Mouse (Mus musculus): ENCODE measurements around the gene Diaph3. TPM values are rescaled to one million over a fixed set of nuclear protein-coding genes. Genes with fewer than 3 reads are reported as not detected.
"Not testable (repeated sequence)": the region's sequence is repeated elsewhere in the genome, so short reads cannot be mapped to it uniquely, and the experiment has no call there.

Gene Diaph3
- polyA plus RNA-seq, 1 experiment from 2014 or later: 14.0 TPM

GRCm38 (mm10) chr14:86748876-86749275, 392.2 kb downstream of the Diaph3 start:
- Histone ChIP-seq H3K27me3 (ENCODE audit: poor library complexity, severe bottlenecking) (no peaks in the 10 kb centered on the region), H3K4me3 (peak overlapping the region; percentile 34), H3K4me1 (peaks cover 38% of the 10 kb centered on the region), H3K36me3 (replicated peaks) (peaks cover 7% of the 10 kb centered on the region; the same call in 1 of the 2 replicates), H3K27ac (peak overlapping the region; percentile 83), H3K9me3 (no peaks in the 10 kb centered on the region)
- 16% methylated on average over 7 of the region's 7 CpGs for WGBS
- DNase-seq (ENCODE audit: extremely low spot score, low spot score): peak; percentile 72

GRCm38 (mm10) chr14:86744523-86744922, 396.5 kb downstream of the Diaph3 start:
- Histone ChIP-seq H3K27ac (no peak overlapping the region), H3K27me3 (ENCODE audit: poor library complexity, severe bottlenecking) (no peaks in the 10 kb centered on the region), H3K36me3 (replicated peaks) (peaks cover 7% of the 10 kb centered on the region; the same call in 1 of the 2 replicates), H3K4me3 (no peak overlapping the region), H3K4me1 (peaks cover 20% of the 10 kb centered on the region), H3K9me3 (no peaks in the 10 kb centered on the region)
- WGBS: 92% methylated on average over 6 of the region's 6 CpGs
- DNase-seq (ENCODE audit: extremely low spot score, low spot score): no peak

GRCm38 (mm10) chr14:86741855-86742531, 399.0 kb downstream of the Diaph3 start:
- Histone ChIP-seq H3K4me3 (no peak overlapping the region), H3K27me3 (ENCODE audit: poor library complexity, severe bottlenecking) (no peaks in the 10 kb centered on the region), H3K9me3 (no peaks in the 10 kb centered on the region), H3K36me3 (replicated peaks) (peaks cover 2% of the 10 kb centered on the region; the same call in 1 of the 2 replicates), H3K4me1 (peaks cover 11% of the 10 kb centered on the region), H3K27ac (no peak overlapping the region)
- DNase-seq (ENCODE audit: extremely low spot score, low spot score): no peak
- 94% methylated on average over 7 of the region's 7 CpGs for WGBS

GRCm38 (mm10) chr14:86738916-86739315, 402.1 kb downstream of the Diaph3 start:
- 44% methylated on average over 5 of the region's 5 CpGs for WGBS
- no peak for DNase-seq (ENCODE audit: extremely low spot score, low spot score)
- no peak overlapping the region for H3K4me3 ChIP-seq
- H3K27ac ChIP-seq: no peak overlapping the region
- peaks cover 6% of the 10 kb centered on the region for H3K4me1 ChIP-seq
- no peaks in the 10 kb centered on the region for H3K27me3 ChIP-seq (ENCODE audit: poor library complexity, severe bottlenecking)
- H3K9me3 ChIP-seq: no peaks in the 10 kb centered on the region
- H3K36me3 ChIP-seq (replicated peaks): no peaks in the 10 kb centered on the region

- H3K27ac ChIP-seq: no peak overlapping the region
- peaks cover 6% of the 10 kb centered on the region for H3K4me1 ChIP-seq
- H3K4me3 ChIP-seq: no peak overlapping the region
- H3K27me3 ChIP-seq (ENCODE audit: poor library complexity, severe bottlenecking): no peaks in the 10 kb centered on the region
- no peaks in the 10 kb centered on the region for H3K36me3 ChIP-seq (replicated peaks)
- DNase-seq (ENCODE audit: extremely low spot score, low spot score): no peak
- H3K9me3 ChIP-seq: no peaks in the 10 kb centered on the region
- WGBS: 92% methylated on average over 1 of the region's 1 CpGs
Measured at GRCm38 (mm10) chr14:86736646-86737045, 404.4 kb downstream of the Diaph3 start.

- no peaks in the 10 kb centered on the region for H3K9me3 ChIP-seq
- WGBS: 0% methylated on average over 1 of the region's 1 CpGs
- H3K27ac ChIP-seq: no peak overlapping the region
- peaks cover 19% of the 10 kb centered on the region for H3K4me1 ChIP-seq
- DNase-seq (ENCODE audit: extremely low spot score, low spot score): no peak
- no peaks in the 10 kb centered on the region for H3K36me3 ChIP-seq (replicated peaks)
- H3K4me3 ChIP-seq: no peak overlapping the region
- no peaks in the 10 kb centered on the region for H3K27me3 ChIP-seq (ENCODE audit: poor library complexity, severe bottlenecking)
Measured at GRCm38 (mm10) chr14:86731300-86731699, 409.7 kb downstream of the Diaph3 start.

GRCm38 (mm10) chr14:86729617-86730098, 411.4 kb downstream of the Diaph3 start:
- WGBS: 74% methylated on average over 4 of the region's 4 CpGs
- H3K27me3 ChIP-seq (ENCODE audit: poor library complexity, severe bottlenecking): no peaks in the 10 kb centered on the region

GRCm38 (mm10) chr14:86727538-86728045, 413.4 kb downstream of the Diaph3 start:
- peaks cover 19% of the 10 kb centered on the region for H3K4me1 ChIP-seq
- H3K9me3 ChIP-seq: no peaks in the 10 kb centered on the region
- 92% methylated on average over 5 of the region's 5 CpGs for WGBS
- H3K27me3 ChIP-seq (ENCODE audit: poor library complexity, severe bottlenecking): no peaks in the 10 kb centered on the region
- no peak overlapping the region for H3K4me3 ChIP-seq
- DNase-seq (ENCODE audit: extremely low spot score, low spot score): no peak
- H3K27ac ChIP-seq: no peak overlapping the region
- no peaks in the 10 kb centered on the region for H3K36me3 ChIP-seq (replicated peaks)

More at GRCm38 (mm10) chr14:86729617-86730098, 411.4 kb downstream of the Diaph3 start:
- H3K4me1 ChIP-seq: peaks cover 19% of the 10 kb centered on the region
- no peaks in the 10 kb centered on the region for H3K9me3 ChIP-seq
- H3K36me3 ChIP-seq (replicated peaks): no peaks in the 10 kb centered on the region
- no peak for DNase-seq (ENCODE audit: extremely low spot score, low spot score)
- no peak overlapping the region for H3K4me3 ChIP-seq
- H3K27ac ChIP-seq: no peak overlapping the region

GRCm38 (mm10) chr14:86721768-86722167, 419.3 kb downstream of the Diaph3 start:
- WGBS: 92% methylated on average over 6 of the region's 6 CpGs
- no peaks in the 10 kb centered on the region for H3K36me3 ChIP-seq (replicated peaks)

GRCm38 (mm10) chr14:86721082-86721481, 420.0 kb downstream of the Diaph3 start:
- 91% methylated on average over 3 of the region's 3 CpGs for WGBS
- H3K9me3 ChIP-seq: no peaks in the 10 kb centered on the region
- DNase-seq (ENCODE audit: extremely low spot score, low spot score): no peak
- H3K36me3 ChIP-seq (replicated peaks): no peaks in the 10 kb centered on the region
- no peaks in the 10 kb centered on the region for H3K4me1 ChIP-seq
- no peak overlapping the region for H3K4me3 ChIP-seq
- no peaks in the 10 kb centered on the region for H3K27me3 ChIP-seq (ENCODE audit: poor library complexity, severe bottlenecking)
- H3K27ac ChIP-seq: no peak overlapping the region

More at GRCm38 (mm10) chr14:86721768-86722167, 419.3 kb downstream of the Diaph3 start:
- H3K4me1 ChIP-seq: no peaks in the 10 kb centered on the region
- H3K27me3 ChIP-seq (ENCODE audit: poor library complexity, severe bottlenecking): no peaks in the 10 kb centered on the region
- H3K27ac ChIP-seq: no peak overlapping the region
- no peaks in the 10 kb centered on the region for H3K9me3 ChIP-seq
- H3K4me3 ChIP-seq: no peak overlapping the region
- DNase-seq (ENCODE audit: extremely low spot score, low spot score): no peak

- not testable (repeated sequence) for H3K27me3 ChIP-seq (ENCODE audit: poor library complexity, severe bottlenecking)
Measured at GRCm38 (mm10) chr14:86720408-86720807, 420.6 kb downstream of the Diaph3 start.

GRCm38 (mm10) chr14:86714088-86714690, 426.8 kb downstream of the Diaph3 start:
- Histone ChIP-seq H3K27ac (no peak overlapping the region), H3K36me3 (replicated peaks) (no peaks in the 10 kb centered on the region), H3K27me3 (ENCODE audit: poor library complexity, severe bottlenecking) (no peaks in the 10 kb centered on the region), H3K4me1 (0 out of 2 replicates have a peak, but pooled peaks cover 2% of the 10 kb centered on the region), H3K9me3 (no peaks in the 10 kb centered on the region), H3K4me3 (no peak overlapping the region)
- DNase-seq (ENCODE audit: extremely low spot score, low spot score): no peak
- WGBS: 93% methylated on average over 2 of the region's 2 CpGs

More at GRCm38 (mm10) chr14:86720408-86720807, 420.6 kb downstream of the Diaph3 start:
- H3K27ac ChIP-seq; H3K4me1 ChIP-seq; DNase-seq (ENCODE audit: extremely low spot score, low spot score); H3K4me3 ChIP-seq; H3K36me3 ChIP-seq (replicated peaks); H3K9me3 ChIP-seq: not testable (repeated sequence)

GRCm38 (mm10) chr14:86704080-86704479, 437.0 kb downstream of the Diaph3 start:
- Histone ChIP-seq H3K36me3 (replicated peaks) (no peaks in the 10 kb centered on the region), H3K4me3 (no peak overlapping the region), H3K27me3 (ENCODE audit: poor library complexity, severe bottlenecking) (no peaks in the 10 kb centered on the region), H3K4me1 (no peaks in the 10 kb centered on the region), H3K9me3 (no peaks in the 10 kb centered on the region), H3K27ac (no peak overlapping the region)
- 85% methylated on average over 3 of the region's 3 CpGs for WGBS
- no peak for DNase-seq (ENCODE audit: extremely low spot score, low spot score)

Measured in forebrain, embryonic 10.5 days (tissue).